Mouse (Mus musculus) midbrain, embryonic 10.5 days (tissue): ENCODE results near the gene Olfr951. TPM values are rescaled to one million over a fixed set of nuclear protein-coding genes. Genes with fewer than 3 reads are reported as not detected.

Experiments used
- DNase-seq: peaks from one replicate; pipeline ENCODE4 v3.0.0-alpha.2; 2017; ENCODE audit warnings: low spot score
- H3K27ac ChIP-seq: fragments of 300-500 bp; sonication (generic); replicated peaks from 2 replicates; pipeline ENCODE4 v1.5.1; 2016; ENCODE audit warnings: mild to moderate bottlenecking
- H3K27me3 ChIP-seq: fragments of 300-500 bp; sonication (generic); 2 replicates; pipeline ENCODE4 v1.6.1; 2016; ENCODE audit warnings: low read depth, mild to moderate bottlenecking; ENCODE audit not compliant: poor library complexity, severe bottlenecking
- H3K36me3 ChIP-seq: fragments of 300-500 bp; sonication (generic); 2 replicates; pipeline ENCODE4 v1.6.1; 2016; ENCODE audit warnings: mild to moderate bottlenecking, moderate library complexity
- H3K4me1 ChIP-seq: fragments of 300-500 bp; sonication (generic); 2 replicates; pipeline ENCODE4 v1.6.1; 2016
- H3K4me3 ChIP-seq: fragments of 300-500 bp; sonication (generic); 2 replicates; pipeline ENCODE4 v1.5.1; 2016; ENCODE audit warnings: mild to moderate bottlenecking, moderate library complexity
- H3K9me3 ChIP-seq: fragments of 300-500 bp; sonication (generic); replicated peaks from 2 replicates; pipeline ENCODE4 v1.6.1; 2016; ENCODE audit warnings: mild to moderate bottlenecking
- WGBS: fragments of 180-500 bp; shearing (Covaris S2); methylation state at CpG from one replicate; pipeline ENCODE4 v1.1.7; 2016; 5-methylcytosine and 5-hydroxymethylcytosine counted together
- polyA plus RNA-seq: library from polyadenylated mRNA; unstranded; fragments of >200 nt; fragmentation: Nextera tagmentation; extraction: Ambion mirVana; gene quantifications from 2 replicates; pipeline ENCODE4 v1.2.1, GENCODE M21; 2016

The Olfr951 gene
- not detected in 2 replicates for polyA plus RNA-seq

DNA sequence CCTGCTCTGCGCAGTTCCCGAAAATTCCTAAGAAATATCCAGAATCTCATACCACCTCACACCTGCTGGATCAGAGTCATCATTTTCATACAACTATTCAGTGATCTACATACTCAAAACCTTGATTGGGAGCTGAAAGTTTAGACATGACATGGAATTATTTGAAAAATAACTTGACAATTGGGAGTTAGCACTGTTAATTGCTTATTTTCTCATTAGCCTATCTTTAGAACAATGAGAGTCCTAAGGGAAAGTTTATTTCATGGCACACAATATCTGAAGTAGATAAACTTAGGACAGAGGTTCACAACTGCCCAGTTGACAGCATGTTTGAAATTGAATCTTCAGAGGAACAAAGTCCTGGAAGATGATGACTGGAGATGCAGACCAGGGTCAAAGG lies at the start of gene Olfr951:
Gene Olfr951 (plus strand): TSS at position 301 of the 400 bp plus-strand sequence.
- no peak for DNase-seq
- no peaks in the 10 kb centered on the region for H3K4me1 ChIP-seq
- H3K27ac ChIP-seq: no peak within 1 kb of the TSS
- H3K27me3 ChIP-seq: no peaks in the 10 kb centered on the region
- H3K4me3 ChIP-seq: no peak within 1 kb of the TSS
- 90% methylated on average over 2 of the region's 2 CpGs for WGBS
- H3K9me3 ChIP-seq: no peaks in the 10 kb centered on the region
- H3K36me3 ChIP-seq: no peaks in the 10 kb centered on the region

DNA sequence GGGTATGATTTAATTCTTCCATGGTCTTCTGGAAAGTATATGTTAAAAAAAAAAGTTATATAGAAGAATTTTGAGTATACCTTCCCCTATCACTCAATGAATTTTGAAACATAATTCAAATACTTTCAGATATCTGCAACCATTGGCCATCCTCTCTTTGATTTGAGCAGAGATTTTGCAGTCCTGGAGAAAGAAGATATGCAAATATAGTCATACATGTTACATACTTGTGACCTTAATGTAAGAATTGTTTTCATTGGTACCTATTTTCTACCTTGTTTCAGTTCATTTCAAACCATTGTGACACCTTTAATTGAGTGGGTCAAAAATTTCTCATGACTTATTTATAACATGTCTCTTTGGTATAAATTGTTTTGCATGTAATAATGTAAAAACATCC lies 39.8 kb downstream of the Olfr951 start, which contains the start of gene Olfr952:
Gene Olfr952 (minus strand): TSS at position 101 of the 400 bp plus-strand sequence.
- Histone ChIP-seq H3K9me3 (no peaks in the 10 kb centered on the region), H3K4me1 (no peaks in the 10 kb centered on the region), H3K4me3 (no peak within 1 kb of the TSS), H3K36me3 (no peaks in the 10 kb centered on the region), H3K27me3 (no peaks in the 10 kb centered on the region), H3K27ac (no peak within 1 kb of the TSS)
- DNase-seq: no peak

Other genes starting within 250 kb of the Olfr951 start
- not detected in 2 replicates for gene Olfr943, start 221.1 kb upstream of the Olfr951 start, polyA plus RNA-seq
- not detected in 2 replicates for gene Olfr944, start 185.5 kb upstream of the Olfr951 start, polyA plus RNA-seq
- not detected in 2 replicates for gene Olfr1537, start 137.4 kb upstream of the Olfr951 start, polyA plus RNA-seq
- gene Olfr945, start 110.6 kb upstream of the Olfr951 start, polyA plus RNA-seq: not detected in 2 replicates
- gene Olfr948, start 61.4 kb upstream of the Olfr951 start, polyA plus RNA-seq: not detected in 2 replicates
- gene Olfr952, start 39.7 kb downstream of the Olfr951 start, polyA plus RNA-seq: not detected in 2 replicates
- not detected in 2 replicates for gene Olfr954, start 69.3 kb downstream of the Olfr951 start, polyA plus RNA-seq
- not detected in 2 replicates for gene Olfr955, start 84.5 kb downstream of the Olfr951 start, polyA plus RNA-seq
- gene Olfr44, start 106.6 kb downstream of the Olfr951 start, polyA plus RNA-seq: not detected in 2 replicates
- not detected in 2 replicates for gene Olfr957, start 128.4 kb downstream of the Olfr951 start, polyA plus RNA-seq
- gene Olfr958, start 166.6 kb downstream of the Olfr951 start, polyA plus RNA-seq: not detected in 2 replicates
- gene Olfr959, start 188.2 kb downstream of the Olfr951 start, polyA plus RNA-seq: not detected in 2 replicates
- gene AW551984, start 217.0 kb downstream of the Olfr951 start, polyA plus RNA-seq: 6.0 and 9.9 TPM in 2 replicates
- not detected in 2 replicates for gene Olfr148, start 223.2 kb downstream of the Olfr951 start, polyA plus RNA-seq
- not detected in 2 replicates for gene Olfr960, start 234.0 kb downstream of the Olfr951 start, polyA plus RNA-seq